Mouse (Mus musculus): ENCODE measurements at regions not wholly inside any gene's neighbourhood (a gene's known extent, or its start where the extent isn't known, plus 50 kb on each side); places are given as distances from the start of the nearest gene placed in this dataset.

DNA sequence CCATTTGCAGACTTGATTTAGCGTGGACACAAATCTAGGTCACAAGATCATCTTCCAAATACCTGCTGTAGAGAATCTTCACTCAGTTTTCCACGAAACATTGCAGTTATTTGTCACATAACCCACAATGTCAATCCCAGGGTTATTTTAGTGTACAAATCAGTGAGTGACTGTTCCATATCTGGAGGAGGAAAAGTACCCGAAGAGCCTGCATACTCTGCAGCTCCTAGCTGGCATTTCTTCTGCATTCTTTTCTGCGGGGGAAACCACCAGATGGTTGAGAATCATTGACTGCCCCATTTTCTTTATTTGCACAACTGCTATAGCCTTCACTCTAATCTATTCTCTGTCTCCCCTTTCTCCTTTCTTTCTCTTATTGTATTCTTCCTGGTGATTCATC, 332.4 kb upstream of the Nudt12 start:
- Histone ChIP-seq H3K27ac (replicated peaks) (no peak overlapping the region), H3K4me3 (no peak overlapping the region), H3K27me3 (ENCODE audit: low read depth, poor library complexity, severe bottlenecking) (no peaks in the 10 kb centered on the region), H3K4me1 (no peaks in the 10 kb centered on the region), H3K36me3 (no peaks in the 10 kb centered on the region), H3K9me3 (replicated peaks) (no peaks in the 10 kb centered on the region)
- no peak for DNase-seq (ENCODE audit: low spot score)
- WGBS, result 88% methylated on average over 4 of the region's 4 CpGs

DNA sequence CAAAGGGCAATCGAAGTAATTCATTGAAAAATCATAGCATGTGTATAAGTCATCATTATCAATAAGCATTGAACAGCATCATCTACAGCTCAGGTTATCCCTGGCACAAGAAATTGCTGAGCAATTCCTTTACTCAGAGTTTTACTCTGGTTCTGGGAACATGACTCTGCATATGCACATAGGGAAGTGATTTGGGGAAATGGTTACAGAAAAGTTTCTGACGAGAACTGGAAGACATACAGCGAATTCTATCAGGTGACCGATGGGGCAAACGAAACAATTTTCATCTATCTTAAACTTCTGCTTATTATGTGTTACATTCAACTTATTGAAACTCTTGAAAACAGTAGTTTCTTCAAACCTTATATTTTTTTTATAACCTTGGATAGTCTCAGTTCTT, 284.8 kb upstream of the Nudt12 start:
- no peaks in the 10 kb centered on the region for H3K9me3 ChIP-seq (replicated peaks)
- H3K36me3 ChIP-seq, result no peaks in the 10 kb centered on the region
- WGBS, result 90% methylated on average over 5 of the region's 5 CpGs
- no peak overlapping the region for H3K4me3 ChIP-seq
- no peaks in the 10 kb centered on the region for H3K4me1 ChIP-seq
- no peak for DNase-seq (ENCODE audit: low spot score)
- no peak overlapping the region for H3K27ac ChIP-seq (replicated peaks)
- no peaks in the 10 kb centered on the region for H3K27me3 ChIP-seq (ENCODE audit: low read depth, poor library complexity, severe bottlenecking)

DNA sequence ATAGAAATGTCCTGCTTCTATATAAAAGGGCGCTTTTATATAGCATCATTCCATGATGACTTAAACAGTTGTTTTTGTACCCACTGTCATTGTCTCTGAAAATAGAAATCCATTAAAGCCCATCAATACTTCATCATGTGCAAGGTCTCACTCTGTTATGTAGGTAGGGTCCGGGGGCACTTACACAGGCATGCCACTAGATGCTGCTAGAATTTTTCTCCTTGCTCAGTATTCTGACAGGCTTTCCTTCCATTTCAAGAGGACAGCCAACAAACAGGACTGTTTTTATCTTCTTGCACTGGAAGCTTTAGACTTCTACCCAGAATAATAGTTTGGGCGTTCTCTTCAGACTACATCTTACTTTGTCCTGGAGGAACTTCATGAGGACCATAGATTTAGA, 268.2 kb upstream of the Nudt12 start:
- WGBS, result 66% methylated on average over 3 of the region's 3 CpGs
- no peak for DNase-seq (ENCODE audit: low spot score)
- no peaks in the 10 kb centered on the region for H3K27me3 ChIP-seq (ENCODE audit: low read depth, poor library complexity, severe bottlenecking)
- no peak overlapping the region for H3K4me3 ChIP-seq
- no peak overlapping the region for H3K27ac ChIP-seq (replicated peaks)
- no peaks in the 10 kb centered on the region for H3K4me1 ChIP-seq
- no peaks in the 10 kb centered on the region for H3K36me3 ChIP-seq
- H3K9me3 ChIP-seq (replicated peaks), result no peaks in the 10 kb centered on the region

DNA sequence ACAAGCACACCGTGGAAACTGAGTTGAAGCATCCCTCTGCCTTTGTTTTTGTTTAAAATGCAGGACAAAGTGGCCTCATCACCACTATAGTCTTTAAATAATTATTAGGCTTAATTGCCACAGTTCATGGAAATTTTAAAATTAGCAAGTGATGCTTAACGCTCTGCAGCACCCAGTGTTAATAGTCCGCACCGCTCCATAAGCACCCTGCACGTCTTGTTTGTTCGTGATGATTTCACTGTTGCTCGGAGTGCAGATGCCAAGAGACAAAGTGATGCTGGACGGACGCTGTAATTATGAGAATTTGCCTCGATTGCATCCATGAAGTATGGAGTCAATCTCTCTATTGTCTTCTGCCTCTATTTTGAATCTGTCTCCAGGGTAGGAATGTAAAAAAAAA, 266.6 kb upstream of the Nudt12 start:
- no peaks in the 10 kb centered on the region for H3K27me3 ChIP-seq (ENCODE audit: low read depth, poor library complexity, severe bottlenecking)
- no peaks in the 10 kb centered on the region for H3K9me3 ChIP-seq (replicated peaks)
- DNase-seq (ENCODE audit: low spot score), result no peak
- no peak overlapping the region for H3K27ac ChIP-seq (replicated peaks)
- H3K4me1 ChIP-seq, result no peaks in the 10 kb centered on the region
- H3K36me3 ChIP-seq, result no peaks in the 10 kb centered on the region
- H3K4me3 ChIP-seq, result no peak overlapping the region
- 85% methylated on average over 10 of the region's 10 CpGs for WGBS

DNA sequence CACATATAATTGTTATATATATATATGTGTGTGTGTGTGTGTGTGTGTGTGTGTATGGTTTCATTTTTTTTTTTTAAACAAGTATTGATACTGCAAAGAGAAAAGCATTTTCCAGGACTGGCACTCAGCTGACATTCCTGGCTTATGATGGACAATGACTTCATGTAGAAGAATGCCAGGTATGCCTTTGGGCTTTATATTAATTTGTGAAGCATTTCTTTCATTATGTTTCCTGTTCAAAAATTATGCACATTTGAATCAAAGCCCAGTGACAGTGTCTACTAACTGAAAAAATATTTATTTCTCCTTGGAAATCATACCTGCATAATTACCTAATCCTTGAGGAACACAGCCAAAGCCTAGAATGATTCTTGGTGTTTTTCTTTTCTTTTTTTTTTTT, 256.4 kb upstream of the Nudt12 start:
- DNase-seq (ENCODE audit: low spot score), result no peak
- Histone ChIP-seq H3K27ac (replicated peaks) (no peak overlapping the region), H3K36me3 (no peaks in the 10 kb centered on the region), H3K9me3 (replicated peaks) (no peaks in the 10 kb centered on the region), H3K4me1 (no peaks in the 10 kb centered on the region), H3K27me3 (ENCODE audit: low read depth, poor library complexity, severe bottlenecking) (no peaks in the 10 kb centered on the region), H3K4me3 (no peak overlapping the region)

DNA sequence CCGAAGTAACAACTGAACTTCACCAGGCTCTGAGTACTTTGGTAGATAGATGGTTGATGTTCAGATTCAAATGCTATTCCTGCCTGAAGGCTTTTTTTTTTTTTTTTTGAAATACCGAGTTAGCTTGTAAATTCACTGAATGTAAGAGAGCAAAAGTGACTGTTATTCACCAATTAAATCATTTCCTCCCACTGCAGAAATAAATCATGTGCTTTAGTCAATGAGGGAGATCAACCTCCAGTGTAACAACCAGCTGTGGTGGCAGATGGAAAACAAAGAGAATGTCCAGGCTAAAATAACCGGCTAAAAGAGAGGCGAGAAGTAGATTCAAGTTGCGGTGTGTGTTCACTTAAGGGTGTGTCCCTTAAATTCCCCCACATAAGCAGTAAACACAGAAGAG, 235.8 kb upstream of the Nudt12 start:
- no peak overlapping the region for H3K4me3 ChIP-seq
- no peaks in the 10 kb centered on the region for H3K4me1 ChIP-seq
- H3K27me3 ChIP-seq (ENCODE audit: low read depth, poor library complexity, severe bottlenecking), result no peaks in the 10 kb centered on the region
- no peaks in the 10 kb centered on the region for H3K9me3 ChIP-seq (replicated peaks)
- 97% methylated on average over 5 of the region's 5 CpGs for WGBS
- DNase-seq (ENCODE audit: low spot score), result no peak
- no peaks in the 10 kb centered on the region for H3K36me3 ChIP-seq
- H3K27ac ChIP-seq (replicated peaks), result no peak overlapping the region

DNA sequence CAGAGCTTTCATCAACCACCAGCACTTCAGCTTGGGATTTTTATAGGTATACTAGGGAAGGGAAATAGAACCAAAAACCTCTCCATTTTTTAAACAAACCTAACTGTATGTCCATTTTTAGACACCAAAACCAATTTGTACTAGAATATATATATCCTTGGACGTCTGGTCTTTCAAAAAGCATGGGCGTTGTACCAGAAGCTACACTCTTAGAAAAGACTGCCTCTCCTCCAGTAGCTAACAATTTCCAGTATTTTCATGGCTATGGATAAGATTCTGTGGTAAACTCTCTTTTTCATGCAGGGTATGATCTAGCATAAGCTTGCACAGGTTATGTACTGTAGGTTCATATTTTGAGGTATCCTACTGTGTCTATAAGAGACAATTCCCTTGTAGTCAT, 219.1 kb upstream of the Nudt12 start:
- H3K4me1 ChIP-seq, result no peaks in the 10 kb centered on the region
- no peaks in the 10 kb centered on the region for H3K9me3 ChIP-seq (replicated peaks)
- no peaks in the 10 kb centered on the region for H3K27me3 ChIP-seq (ENCODE audit: low read depth, poor library complexity, severe bottlenecking)
- no peak overlapping the region for H3K4me3 ChIP-seq
- no peak overlapping the region for H3K27ac ChIP-seq (replicated peaks)
- DNase-seq (ENCODE audit: low spot score), result no peak
- 82% methylated on average over 2 of the region's 2 CpGs for WGBS
- H3K36me3 ChIP-seq, result no peaks in the 10 kb centered on the region
